Mouse (Mus musculus) thymus, postnatal 10 days (tissue): ENCODE data around the gene Rgs16.
A peak's percentile ranks its signal among the peaks of the same experiment; 100 is the strongest.
"Not testable (repeated sequence)": the region's sequence is repeated elsewhere in the genome, so short reads cannot be mapped to it uniquely, and the experiment has no call there.

Source experiments
- DNase-seq, 2 experiments: peaks; one replicate each; pipeline ENCODE4 v3.0.0; 2021; ENCODE audit warnings: low spot score in 2 of 2

The Rgs16 gene

GRCm38 (mm10) chr1:153750054-153750453 lies 9.9 kb downstream of the Rgs16 start:
- no peak for DNase-seq

- DNase-seq, result peak; percentile 29 to 48
Measured at GRCm38 (mm10) chr1:153751763-153752301, 11.7 kb downstream of the Rgs16 start.

- DNase-seq, result no peak
Measured at GRCm38 (mm10) chr1:153752521-153752920, 12.4 kb downstream of the Rgs16 start.

- no peak for DNase-seq
Measured at GRCm38 (mm10) chr1:153753725-153754464, 13.7 kb downstream of the Rgs16 start.

GRCm38 (mm10) chr1:153764136-153764535 lies 24.0 kb downstream of the Rgs16 start:
- no peak for DNase-seq

- no peak for DNase-seq
Measured at GRCm38 (mm10) chr1:153766298-153766697, 26.1 kb downstream of the Rgs16 start.

GRCm38 (mm10) chr1:153767281-153767680 lies 27.1 kb downstream of the Rgs16 start:
- no peak for DNase-seq

GRCm38 (mm10) chr1:153768465-153768864 lies 28.3 kb downstream of the Rgs16 start:
- DNase-seq, result no peak

- DNase-seq, result not testable (repeated sequence)
Measured at GRCm38 (mm10) chr1:153769571-153769970, 29.4 kb downstream of the Rgs16 start.

- no peak for DNase-seq
Measured at GRCm38 (mm10) chr1:153769998-153770775, 30.0 kb downstream of the Rgs16 start.

GRCm38 (mm10) chr1:153770776-153771167 lies 30.6 kb downstream of the Rgs16 start:
- no peak for DNase-seq

GRCm38 (mm10) chr1:153775174-153775573 lies 35.0 kb downstream of the Rgs16 start:
- no peak for DNase-seq

- DNase-seq, result no peak
Measured at GRCm38 (mm10) chr1:153776257-153776656, 36.1 kb downstream of the Rgs16 start.

- DNase-seq, result no peak
Measured at GRCm38 (mm10) chr1:153778205-153778604, 38.1 kb downstream of the Rgs16 start.

GRCm38 (mm10) chr1:153783339-153783738 lies 43.2 kb downstream of the Rgs16 start:
- no peak for DNase-seq

- no peak for DNase-seq
Measured at GRCm38 (mm10) chr1:153785608-153786007, 45.5 kb downstream of the Rgs16 start.

- DNase-seq, result no peak
Measured at GRCm38 (mm10) chr1:153790708-153791107, 50.6 kb downstream of the Rgs16 start.

GRCm38 (mm10) chr1:153794241-153794640 lies 54.1 kb downstream of the Rgs16 start:
- no peak for DNase-seq
